Mouse (Mus musculus): ENCODE data around the gene Zkscan16.

Gene Zkscan16

DNA sequence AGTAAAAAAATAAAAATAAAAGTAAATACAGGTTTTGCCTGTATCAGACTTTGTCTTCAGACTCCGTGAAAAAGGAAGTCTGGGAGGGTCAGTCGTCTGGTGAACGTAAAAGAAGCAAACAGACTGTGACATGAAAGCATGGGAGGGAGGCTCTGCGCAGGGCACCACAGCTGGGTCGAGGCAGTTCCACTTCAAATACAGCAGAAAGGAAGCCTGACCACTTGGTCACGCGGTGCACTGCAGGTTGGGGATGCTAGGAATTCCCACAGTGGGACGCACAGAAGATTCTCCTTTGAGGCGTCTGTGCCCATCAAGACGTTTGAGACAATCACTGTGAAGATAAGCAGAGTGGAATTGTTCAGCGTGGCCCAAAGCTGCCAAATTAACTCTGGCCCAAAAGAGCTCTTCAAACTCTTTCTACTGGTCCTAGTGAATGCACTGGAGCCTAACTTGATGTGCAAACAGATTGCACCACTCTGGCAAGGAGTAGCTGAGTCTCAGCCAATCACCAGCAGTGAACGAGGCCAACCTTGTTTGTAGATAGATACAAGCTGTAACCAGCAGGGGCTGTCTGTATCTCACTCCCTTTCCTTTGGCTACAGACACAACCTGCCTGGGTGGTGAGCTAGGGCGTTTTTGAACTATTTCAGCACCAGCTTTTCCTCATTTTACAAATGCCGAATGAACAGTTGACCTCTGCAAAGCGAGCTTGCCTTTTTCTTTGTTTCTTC, 8.5 kb upstream of the Zkscan16 start:
- in situ Hi-C loops (cut with MboI, MseI) = no loop called here

DNA sequence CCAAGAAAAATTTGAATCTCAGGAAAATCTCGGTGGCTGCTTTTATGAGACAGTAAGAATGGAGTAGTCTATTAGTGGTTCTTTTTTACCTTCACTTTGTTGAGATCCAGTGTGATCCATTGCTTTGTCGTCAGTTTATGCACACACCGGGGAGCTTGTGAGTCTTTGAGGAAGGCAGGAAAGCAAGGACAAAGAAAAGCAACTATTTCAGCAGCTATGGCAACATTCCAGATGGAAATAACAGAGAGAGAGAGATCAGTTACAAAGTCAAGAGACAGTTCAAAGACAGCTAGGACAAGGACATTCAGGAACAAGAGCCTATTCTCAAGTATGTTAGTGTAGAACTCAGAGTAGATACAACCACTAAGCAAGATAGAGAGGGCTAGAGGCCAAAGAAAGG, 7.6 kb upstream of the Zkscan16 start:
- in situ Hi-C loops (cut with MboI, MseI) = no loop called here

DNA sequence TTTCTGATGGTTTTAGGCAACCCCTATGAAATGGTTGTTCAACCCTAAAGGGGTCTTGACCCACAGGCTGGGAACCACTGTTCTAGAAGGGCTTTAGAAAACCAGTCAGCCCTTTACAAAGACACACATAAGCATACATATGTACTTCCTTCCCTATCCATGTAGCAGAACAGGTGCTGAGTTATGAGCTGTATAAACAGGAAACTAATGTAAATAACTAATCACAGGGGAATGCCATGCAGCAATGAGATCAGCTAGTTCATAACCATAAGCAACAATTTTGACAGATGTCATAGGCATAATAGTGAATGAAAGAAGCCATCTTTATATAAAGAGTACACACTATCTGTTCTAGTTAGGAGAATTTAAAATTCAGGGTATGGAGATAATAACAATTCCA, 1.8 kb upstream of the Zkscan16 start:
- in situ Hi-C loops (cut with MboI, MseI) = loop anchor here in 1 of 2 experiments (10.0 kb wide), 1 partner anchor 1017 kb away; no protein-coding TSS in a partner anchor

DNA sequence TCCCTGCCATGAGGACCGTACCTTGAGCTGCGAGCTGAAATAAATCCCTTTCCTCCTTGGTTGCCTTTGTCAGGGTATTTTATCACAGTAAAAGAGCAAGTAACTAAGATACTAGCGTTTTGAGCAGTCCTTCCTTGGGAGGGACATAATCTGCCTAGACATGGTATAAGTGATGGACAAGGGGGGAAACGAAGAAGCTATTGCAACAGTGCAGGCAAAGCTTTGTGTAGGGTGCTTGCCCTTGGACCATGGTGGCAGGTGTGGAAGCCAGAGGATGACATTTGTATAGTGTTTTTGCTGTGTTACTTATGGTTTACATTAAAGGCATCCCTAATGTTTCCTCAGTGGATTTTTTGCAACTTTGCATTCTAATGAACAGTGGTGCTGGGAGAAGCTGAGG, 486 bp upstream of the Zkscan16 start:
- in situ Hi-C loops (cut with MboI, MseI) = loop anchor here in 1 of 2 experiments (10.0 kb wide), 1 partner anchor 1018 kb away; no protein-coding TSS in a partner anchor

DNA sequence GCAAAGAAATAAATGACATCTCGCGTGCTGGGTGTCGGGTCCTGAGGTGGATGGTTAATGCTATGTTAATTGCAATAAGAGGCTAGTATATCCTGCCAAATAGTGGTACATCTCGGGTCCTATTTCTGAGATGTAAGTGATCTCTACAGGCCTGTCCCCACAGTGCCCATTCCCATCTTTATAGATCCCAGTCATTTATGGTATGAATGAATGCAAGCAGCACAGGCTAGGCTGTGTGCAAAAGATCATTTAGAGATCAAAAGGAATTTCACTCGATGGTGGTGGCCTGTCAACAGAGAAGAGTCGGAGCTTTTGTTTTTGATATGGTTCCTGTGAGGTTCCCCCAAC, 752 bp downstream of the Zkscan16 start:
- in situ Hi-C loops (cut with MboI, MseI) = loop anchor here in 1 of 2 experiments (10.0 kb wide), 1 partner anchor 1019 kb away; no protein-coding TSS in a partner anchor

DNA sequence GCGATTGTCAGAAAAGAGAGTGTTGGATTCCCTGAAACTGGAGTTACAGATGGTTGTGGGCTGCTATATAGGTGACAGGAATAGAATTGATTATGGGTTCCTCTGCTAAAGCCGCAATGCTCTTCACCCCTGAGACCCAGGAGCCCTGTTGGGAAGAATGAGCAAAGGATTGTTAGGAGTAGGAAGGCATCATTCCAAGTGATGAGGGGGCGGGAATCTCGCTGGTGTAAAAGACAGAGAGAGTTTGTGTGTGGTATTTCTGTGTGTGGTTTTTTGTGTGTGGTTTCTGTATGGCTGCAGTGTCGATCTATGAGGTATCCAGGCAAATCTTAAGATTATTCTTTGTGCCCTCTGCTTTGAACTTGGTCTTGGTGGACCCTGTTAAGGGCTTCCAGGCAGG, 1.3 kb downstream of the Zkscan16 start:
- in situ Hi-C loops (cut with MboI, MseI) = loop anchor here in 1 of 2 experiments (10.0 kb wide), 1 partner anchor 1020 kb away; no protein-coding TSS in a partner anchor

DNA sequence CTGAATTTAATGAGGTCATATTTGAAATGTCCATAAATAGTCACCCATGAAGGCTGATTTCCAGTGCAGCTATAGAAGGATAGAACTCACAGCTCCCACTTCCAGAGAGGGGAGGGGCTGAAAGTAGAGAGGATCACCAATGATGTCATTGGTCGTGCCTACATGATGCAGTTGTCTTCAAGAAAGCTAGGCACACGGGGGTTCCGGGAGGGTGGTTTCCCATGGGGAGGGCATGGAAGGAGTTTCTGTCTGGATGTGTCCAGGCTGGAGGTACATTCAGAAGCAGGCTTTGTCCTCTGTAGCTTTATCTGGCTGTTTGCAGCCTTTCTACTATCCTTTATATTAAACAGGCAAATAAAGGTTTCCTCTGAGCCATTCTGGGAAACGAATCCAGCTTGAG, 5.0 kb downstream of the Zkscan16 start:
- in situ Hi-C loops (cut with MboI, MseI) = loop anchor here in 1 of 2 experiments (10.0 kb wide), 1 partner anchor 1024 kb away; no protein-coding TSS in a partner anchor

DNA sequence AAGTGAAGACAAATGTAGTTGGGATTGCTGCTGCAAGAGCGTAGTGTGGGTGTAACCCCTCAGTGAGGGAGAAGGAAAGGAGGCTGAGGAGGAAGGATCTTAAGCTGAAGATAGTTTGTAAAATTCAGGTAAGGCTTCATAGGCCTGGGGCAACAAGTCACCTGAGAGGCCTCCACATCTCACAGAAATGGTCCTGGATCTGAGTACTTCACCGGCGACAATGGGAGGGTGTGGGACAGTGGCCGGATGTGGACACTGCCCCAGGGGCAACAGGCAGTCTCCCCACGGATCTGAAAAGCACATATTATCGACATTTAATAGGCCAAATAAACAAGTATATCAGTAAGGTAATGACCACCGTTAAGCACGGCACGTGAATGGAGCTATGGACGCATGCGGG, 9.2 kb downstream of the Zkscan16 start:
- in situ Hi-C loops (cut with MboI, MseI) = no loop called here

DNA sequence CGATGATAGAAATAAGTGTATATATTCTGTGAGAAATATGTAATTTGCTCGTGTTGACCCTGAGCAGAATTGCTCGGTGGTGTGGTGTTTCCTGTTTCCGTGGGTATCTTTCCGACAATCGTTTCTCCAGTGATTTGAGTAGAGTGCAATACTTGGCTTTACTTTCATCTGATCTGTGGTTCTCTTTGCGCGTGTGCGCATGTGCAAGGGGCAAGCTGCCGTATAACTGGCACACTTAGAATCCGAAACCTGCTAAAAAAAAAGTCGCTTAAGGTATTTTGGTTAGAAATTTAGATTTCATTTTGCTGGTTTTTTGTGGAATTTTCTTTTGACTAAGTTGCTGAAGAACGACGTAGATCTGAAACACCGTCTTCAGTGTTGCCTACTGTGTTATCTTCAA, 18.3 kb downstream of the Zkscan16 start:
- in situ Hi-C loops (cut with MboI, MseI) = no loop called here

DNA sequence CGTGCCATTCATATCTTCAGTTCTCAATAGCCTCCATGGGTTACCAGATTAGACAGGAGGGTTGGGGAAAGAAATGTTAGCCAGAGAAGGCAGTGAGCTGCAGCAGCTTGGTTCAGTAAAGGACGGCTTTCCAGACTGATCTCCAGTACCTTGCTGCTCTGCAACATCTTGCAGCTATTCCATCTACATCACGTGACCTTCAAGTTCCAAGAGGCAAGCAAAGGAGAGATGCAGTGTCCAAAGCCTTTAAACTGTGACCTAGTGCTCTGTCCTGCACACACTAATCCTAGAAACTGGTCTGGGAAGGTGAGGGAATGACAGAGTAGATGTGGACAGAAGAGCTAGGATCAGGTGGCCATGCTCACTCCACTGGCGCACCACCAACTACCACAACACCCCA, 19.8 kb downstream of the Zkscan16 start:
- in situ Hi-C loops (cut with MboI, MseI) = no loop called here

DNA sequence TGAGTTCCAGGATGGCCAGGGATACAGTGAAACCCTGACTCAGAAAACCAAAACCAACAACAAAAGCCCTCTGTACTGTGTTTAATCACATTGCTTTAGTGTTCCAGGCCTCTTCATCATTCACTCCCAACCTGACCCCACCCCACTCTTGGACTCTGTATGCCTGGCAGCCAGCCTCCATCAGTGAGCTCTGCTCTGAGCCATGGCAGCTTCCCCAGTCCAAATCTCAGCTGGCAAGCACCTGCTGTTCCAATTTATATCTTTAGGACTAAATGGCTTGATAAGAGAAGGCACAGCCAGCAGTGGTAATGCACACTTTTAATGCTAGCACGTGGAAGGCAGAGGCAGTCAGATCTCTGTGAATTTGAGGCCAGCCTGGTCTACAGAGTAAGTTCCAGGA, 21.7 kb downstream of the Zkscan16 start:
- in situ Hi-C loops (cut with MboI, MseI) = no loop called here

DNA sequence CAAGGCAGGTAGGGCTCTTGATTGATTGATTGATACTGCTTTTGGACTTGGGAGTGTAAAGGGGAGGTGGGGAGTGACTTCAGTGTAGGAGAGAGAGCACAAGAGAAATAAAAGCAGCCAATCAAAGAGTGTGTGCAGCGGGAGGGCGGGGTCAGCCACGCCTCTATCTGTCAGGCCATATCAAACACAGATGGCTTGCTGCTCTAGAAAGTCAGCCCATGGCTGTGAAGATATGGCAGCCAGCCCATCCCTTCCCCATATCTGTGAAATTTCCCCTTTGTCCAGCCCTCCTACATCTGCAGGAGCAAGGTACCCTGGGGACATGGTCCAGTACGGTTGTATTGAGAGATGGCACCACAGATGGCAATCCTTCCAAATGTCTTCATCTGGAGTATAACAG, 27.2 kb downstream of the Zkscan16 start:
- in situ Hi-C loops (cut with MboI, MseI) = no loop called here

DNA sequence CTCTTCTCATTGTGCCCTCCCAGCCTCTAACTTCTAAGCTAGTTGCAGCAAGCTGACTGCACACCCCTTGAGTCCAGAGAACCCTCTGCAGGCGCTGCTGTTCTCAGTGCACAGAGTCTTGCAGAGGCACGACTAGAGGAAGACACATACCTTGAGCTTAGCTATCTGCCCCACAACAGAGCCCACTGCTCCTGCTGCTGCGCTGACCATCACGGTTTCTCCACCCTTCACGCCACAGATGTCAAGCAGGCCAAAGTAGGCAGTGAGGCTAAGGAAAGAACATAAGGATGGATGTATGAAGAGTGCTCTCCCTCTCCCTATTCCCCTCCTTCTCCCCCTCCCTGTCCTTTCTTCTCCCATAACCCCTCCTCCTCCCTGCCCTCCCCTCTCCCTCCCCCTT, 32.3 kb downstream of the Zkscan16 start:
- in situ Hi-C loops (cut with MboI, MseI) = no loop called here

DNA sequence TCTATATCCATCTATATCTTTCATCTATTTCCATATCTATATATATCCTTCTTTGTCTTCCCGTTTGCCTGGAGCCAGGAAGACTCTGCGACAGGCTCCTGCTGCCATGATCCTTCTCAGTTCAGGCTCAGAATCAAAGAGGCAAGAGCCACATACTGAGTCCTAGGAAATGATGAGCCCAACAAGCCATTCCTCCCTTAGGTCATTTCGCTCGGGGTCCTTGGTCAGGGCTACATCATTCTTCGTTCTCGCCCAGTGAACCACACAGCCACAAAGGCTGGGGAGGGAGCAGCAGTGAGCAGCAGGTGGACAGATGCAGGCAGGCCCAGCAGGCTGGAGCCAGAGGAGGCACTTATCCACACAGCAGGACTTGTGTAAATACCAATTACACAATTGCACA, 38.0 kb downstream of the Zkscan16 start:
- in situ Hi-C loops (cut with MboI, MseI) = loop anchor here in 1 of 2 experiments (5.0 kb wide), 1 partner anchor 56 kb away; the partner anchor contains the start of gene Gng10

DNA sequence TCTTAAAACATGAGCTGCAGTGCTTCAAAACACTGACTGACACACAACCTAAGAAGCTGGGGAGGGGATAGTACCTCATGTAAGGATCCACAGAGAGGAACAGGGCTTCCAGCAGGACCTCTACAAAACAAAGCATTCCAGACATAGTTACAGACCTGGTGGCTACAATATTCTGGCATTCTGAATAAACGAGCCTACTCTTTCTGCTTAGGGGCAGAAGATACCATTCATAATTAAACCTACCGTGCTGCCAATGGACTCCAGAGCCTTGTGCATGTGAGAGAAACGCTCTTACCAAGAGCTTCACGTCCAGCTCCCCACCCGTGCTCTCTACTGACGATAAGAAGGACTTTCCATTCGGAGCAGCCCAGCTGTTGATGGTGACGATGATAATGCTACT, 39.4 kb downstream of the Zkscan16 start:
- in situ Hi-C loops (cut with MboI, MseI) = loop anchor here in 1 of 2 experiments (5.0 kb wide), 1 partner anchor 54 kb away; the partner anchor contains the start of gene Gng10

DNA sequence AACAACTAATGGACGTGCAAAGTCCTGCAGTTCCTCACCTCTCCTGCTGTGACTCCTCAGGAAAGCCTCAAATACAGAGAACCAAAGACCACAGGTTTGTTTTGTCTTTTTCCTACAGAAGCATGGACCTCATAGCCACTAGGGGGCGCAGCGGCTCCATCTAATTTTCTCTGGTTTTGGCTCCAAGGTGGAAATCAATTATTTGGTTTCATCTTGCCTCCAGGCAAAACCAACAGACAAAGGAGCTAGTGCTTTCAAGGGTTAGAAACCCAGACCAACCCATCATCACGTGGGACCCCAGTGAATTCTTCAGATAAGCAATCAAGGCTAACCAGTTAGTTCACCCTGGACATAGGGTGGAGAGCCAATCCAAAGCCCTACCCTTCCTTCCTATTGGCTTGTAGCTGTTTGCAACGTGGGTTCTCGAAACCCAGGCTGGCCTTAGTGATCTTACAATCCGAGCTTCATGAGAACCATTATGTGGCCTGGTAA, 41.8 kb downstream of the Zkscan16 start:
- in situ Hi-C loops (cut with MboI, MseI) = no loop called here

DNA sequence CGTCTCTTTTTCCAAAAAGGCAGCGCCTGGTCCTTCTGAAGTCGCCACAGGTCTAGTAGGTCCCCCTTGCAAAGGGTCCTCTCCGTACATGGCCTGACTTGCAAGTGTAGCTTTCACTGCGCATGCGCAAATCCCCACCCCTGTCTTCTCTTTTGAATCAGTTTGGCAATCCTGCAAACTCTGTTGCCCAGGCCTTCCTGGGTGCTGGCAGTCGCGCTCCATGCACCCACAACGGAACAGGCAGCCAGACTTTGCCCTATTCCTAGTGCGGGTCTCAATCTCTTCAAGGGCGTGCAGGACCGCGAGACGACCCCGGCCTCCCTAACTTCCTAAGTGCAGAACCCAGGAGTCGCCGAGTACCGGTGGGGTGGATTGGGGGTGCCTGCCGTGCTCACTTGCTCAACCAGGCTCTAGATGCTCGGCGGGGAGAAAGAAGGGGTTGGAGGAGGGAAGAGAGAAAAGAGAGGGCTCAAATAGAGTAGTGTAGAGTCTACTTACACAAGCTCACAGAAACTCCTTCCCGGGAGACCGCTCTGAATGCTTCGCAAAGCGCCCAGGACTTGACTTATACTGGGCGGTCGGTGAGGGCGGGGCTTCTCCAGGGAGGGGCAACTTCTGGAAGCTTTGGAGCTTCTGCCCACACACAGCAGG, 43.2 kb downstream of the Zkscan16 start, which contains the start of gene Ptgr1:
Gene Ptgr1, minus strand, starts transcription at position 580 of the 651 bp plus-strand sequence.
- in situ Hi-C loops (cut with MboI, MseI) = no loop called here

DNA sequence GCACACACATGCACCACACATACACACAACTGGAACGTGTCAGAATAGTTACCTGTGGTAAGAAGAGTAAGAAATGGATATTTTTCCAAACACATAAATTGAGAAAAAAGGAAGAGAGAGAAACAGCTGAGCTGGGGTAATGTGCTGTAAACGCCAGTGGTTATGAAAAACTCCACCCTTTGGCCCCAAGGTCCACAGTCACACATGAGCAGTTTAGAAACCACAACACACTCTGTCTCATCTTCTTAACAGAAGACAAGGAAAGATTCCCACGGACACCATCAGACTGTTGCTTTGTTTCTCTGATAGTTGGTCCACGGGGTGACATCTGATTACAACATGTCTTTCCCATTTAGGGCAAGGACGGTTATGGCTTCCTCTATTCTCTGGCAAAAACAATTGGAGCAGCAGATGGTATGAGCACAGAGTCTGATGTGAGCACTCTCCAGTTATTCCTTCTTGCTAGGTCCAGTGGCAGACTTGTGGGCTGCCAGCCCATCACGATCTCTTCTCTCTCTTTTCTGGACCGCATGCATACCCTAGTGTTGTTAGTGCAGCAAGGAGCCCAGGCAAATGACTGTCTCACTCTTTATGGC, 46.0 kb downstream of the Zkscan16 start:
- in situ Hi-C loops (cut with MboI, MseI) = no loop called here

DNA sequence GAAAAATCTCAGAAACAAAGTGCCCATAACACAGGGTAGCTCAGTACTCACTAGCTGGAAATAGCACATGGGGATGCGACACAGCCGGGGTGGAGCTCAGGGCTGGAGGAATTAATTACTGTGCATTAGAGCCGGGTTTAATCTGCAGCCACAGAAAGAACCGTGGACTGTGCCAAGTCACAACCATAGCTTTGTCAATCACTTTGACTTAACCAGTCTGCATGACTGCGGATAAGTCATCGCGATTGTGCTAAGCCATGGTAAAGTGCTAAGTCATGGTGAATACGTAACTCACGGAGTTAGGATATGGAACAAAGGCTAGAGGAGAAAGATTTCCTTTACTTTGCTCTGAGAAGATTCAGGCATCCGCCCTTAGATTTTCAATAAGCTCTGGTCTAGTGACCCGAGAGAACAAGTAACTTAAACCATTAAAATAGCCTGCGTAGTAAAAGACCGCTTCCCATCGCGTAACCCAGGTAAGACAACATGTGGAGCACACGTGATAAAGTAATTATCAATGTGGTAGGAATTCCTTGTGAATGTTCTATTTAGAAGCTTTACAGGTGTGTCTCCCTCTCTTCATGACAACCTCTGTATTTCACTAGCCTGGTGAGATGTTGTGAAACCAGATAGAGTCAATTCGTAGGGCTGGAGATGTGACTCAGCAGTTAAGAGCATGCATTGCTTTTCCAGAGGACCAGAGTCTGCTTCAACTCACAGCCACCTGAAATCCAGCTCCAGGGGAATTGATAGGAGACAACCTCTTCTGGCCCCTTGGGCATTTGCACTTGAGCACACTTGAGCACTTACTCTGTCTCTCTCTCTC, 47.4 kb downstream of the Zkscan16 start:
- in situ Hi-C loops (cut with MboI, MseI) = no loop called here

DNA sequence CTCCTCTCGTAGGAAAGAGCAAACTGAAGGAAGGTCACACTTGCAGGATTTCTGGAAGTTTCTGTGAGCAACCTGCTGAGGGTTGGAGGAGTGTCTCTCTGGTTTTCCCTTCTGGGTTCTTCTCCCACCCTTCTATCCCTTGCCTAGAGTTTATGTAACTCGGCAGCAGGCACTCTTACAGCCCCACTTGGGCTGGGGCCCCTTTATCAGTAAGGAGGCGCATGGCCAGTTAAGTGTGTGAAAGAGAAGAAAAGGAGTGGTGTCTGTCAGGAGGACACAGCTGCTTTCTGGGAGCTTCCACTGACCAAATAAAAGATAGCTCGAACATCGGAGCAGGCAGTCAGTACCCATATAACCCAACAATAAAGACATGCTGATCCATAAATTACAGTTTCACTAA, 48.8 kb downstream of the Zkscan16 start:
- in situ Hi-C loops (cut with MboI, MseI) = no loop called here

DNA sequence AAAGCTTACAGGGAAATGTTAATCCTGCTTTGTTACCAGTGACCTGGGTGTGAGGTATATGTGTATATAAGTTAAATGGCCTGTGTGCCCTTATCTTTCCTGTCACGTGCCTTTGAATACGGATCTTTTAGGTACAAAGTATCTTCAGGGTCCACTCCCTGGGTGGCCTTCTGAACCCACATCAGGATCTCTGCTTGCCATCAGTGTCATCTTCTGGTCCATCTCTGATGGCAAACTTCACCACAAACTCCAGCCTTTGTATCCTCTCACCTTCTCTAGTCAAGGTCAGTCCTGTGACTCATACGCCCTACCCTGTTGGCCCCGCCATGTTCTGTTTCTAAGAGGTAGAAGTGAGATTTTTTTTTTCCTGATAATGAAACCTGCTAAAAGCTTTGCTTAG, 51.3 kb downstream of the Zkscan16 start, which contains the start of gene Dnajc25:
Gene Dnajc25, plus strand, starts transcription at position 301 of the 400 bp plus-strand sequence.
- in situ Hi-C loops (cut with MboI, MseI) = no loop called here

Measured in T-helper 17 cell (primary cell).